Mouse (Mus musculus): ENCODE results near the gene Hdac9.

Hdac9 gene

GRCm38 (mm10) chr12:34916995-34917394, at the start of gene Hdac9:
Hdac9 (minus strand) TSS chr12:34917095.
- no peak for DNase-seq (ENCODE audit: low spot score)

- no peak for DNase-seq (ENCODE audit: low spot score)
These were observed 32.3 kb upstream of the Hdac9 start for GRCm38 (mm10) chr12:34949066-34949706.

DNA sequence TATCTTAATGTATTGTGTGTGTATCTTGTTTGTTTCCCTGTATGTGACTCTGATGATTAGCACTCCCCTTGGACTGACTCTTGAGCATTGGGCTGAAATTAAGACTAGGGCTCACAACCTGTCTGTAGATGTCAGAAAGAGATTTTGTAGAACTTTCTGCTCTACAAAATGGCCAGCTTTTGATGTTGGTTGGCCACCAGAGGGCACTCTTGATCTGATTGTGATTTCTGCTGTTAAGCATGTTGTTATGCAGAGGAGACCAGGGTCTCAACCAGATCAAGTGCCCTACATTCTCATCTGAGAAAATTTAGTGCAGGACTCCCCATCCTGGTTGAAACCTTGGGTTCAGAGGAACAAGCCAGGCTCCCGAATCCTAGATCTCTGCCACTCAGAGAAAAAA, 21.0 kb upstream of the Hdac9 start:
- no peak for DNase-seq (ENCODE audit: low spot score)

DNA sequence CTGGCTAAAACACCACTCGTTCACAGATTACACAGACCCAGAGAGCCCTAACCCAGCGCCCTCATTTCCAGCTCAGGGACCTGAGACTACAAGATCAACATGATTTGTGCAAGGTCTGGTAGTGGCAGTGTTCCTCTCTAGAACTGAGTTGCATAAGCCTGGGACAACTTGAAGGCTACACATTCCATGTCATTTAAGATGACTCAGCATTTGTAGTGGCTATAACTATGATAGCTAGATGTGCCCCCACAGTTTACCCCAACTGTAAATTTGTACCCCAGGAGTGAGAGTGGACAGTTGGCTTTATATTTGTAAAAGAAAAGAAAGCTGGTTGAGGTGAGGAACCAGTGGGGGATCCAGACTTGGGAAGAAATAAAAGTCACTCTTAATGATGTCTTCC, 8.9 kb downstream of the Hdac9 start:
- DNase-seq (ENCODE audit: low spot score), result no peak

DNA sequence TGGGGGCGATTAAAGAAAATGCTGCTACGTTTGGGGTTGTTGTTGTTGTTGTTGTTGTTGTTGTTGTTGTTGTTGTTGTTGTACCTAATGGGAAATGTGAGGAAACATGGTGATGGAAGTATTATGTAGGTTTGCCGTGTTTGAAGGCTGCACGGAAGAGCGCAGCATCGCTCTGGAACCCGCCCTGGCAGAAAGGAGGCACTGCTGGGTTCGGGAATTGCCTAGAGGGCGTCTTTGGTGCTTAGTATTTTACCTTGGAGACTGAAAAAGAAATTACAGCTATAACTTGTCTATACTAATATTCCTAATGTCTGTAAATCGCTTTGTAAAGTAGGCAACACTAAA, 9.4 kb downstream of the Hdac9 start:
- no peak for DNase-seq (ENCODE audit: low spot score)

GRCm38 (mm10) chr12:34906704-34907505, 10.0 kb downstream of the Hdac9 start:
- DNase-seq (ENCODE audit: low spot score), result no peak

DNA sequence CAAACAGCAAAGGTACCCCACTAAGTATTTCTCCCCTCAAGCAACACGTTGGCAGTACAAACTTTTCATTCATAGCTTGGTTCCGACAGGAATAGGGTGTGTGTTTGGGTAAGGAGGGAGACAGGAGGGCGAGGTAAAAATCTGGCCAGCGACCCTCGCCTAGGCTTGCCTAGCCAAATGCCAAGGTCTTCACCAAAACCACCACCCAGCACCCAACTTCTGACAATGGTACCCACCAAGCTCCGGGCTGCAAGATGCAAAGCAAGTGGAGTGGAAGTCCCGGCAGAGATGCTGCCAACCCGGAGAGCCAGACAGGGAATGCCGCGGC, 10.6 kb downstream of the Hdac9 start:
- DNase-seq (ENCODE audit: low spot score), result no peak

- DNase-seq (ENCODE audit: low spot score), result no peak
These were observed 16.7 kb downstream of the Hdac9 start for GRCm38 (mm10) chr12:34900241-34900640.

DNA sequence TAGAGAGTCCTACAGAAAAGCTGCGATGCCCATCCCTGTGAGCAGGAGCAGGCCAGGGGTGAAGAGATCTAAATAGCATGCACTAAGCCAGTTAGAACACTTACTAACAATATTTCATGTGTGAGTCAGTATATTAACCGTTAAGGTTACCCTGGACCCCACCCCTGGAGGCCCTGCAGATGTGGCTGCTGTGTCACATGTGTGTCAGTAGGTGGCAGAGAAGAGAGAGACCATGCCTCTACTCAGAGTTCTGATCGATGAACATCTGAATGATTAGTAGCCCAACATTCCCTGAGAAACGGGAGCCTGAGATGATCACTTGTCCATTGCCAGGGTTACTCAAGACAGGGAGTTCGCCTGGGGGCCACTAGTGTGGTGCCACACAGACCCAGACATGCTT, 22.0 kb downstream of the Hdac9 start:
- DNase-seq (ENCODE audit: low spot score), result no peak

GRCm38 (mm10) chr12:34888694-34889093, 28.2 kb downstream of the Hdac9 start:
- no peak for DNase-seq (ENCODE audit: low spot score)

DNA sequence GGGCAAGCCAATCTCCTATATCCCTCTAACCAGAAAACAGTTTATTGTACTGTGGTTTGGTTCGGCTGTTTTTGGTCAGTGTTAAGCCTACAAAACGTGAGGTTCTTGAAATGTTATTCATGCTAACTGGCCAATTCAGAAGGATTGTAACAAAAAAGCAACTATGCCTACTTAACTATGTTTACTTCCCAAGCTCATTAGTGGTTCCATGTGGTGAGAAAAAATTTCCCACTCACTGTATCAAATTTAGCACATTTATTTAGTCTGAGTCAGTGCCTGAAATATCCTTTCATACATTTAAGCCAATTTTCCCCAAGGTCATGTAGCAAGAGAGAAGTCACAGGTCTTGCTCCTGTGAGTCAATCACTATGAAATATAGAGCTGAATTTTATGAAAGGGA, 42.0 kb downstream of the Hdac9 start:
- no peak for DNase-seq (ENCODE audit: low spot score)

- no peak for DNase-seq (ENCODE audit: low spot score)
These were observed 45.9 kb downstream of the Hdac9 start for GRCm38 (mm10) chr12:34871028-34871427.

- DNase-seq (ENCODE audit: low spot score), result no peak
These were observed 75.7 kb downstream of the Hdac9 start for GRCm38 (mm10) chr12:34841196-34841595.

DNA sequence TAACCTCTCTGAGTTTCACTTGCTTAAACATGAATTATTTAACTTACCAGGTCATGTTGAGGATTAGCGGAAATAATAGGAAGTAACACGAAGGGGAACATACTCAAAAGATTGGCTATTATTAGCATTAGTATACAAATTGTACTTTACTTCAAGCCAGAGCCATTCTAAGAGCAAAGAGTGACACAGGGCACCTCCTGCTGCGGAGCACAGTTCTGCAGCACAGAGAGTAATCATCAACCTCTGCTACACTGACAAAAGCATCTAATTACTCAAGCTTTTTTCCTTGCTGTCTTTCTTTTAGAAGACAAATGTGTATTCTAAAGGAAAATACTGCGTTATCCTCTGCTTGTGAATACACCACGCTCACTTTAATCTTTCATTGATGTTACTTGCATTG, 79.6 kb downstream of the Hdac9 start:
- no peak for DNase-seq (ENCODE audit: low spot score)

DNA sequence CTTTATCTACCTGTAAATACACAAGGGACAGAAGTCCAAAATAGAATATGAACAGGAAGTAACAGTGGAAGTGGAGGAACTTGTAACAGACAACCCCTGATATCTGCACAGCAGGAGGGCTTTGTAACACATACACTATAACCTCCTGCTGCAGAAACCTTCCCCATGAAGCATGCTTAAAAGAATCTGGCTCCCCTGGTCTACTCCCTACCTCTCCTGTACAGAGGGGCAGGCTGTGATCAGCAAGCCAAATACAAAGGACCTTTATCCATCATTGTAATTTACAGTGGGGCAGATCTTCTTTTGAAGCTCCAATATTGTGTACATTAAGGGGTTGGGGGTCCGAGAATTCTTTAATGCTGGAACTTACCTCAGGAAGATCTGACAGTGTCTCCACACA, 80.0 kb downstream of the Hdac9 start:
- DNase-seq (ENCODE audit: low spot score), result no peak

DNA sequence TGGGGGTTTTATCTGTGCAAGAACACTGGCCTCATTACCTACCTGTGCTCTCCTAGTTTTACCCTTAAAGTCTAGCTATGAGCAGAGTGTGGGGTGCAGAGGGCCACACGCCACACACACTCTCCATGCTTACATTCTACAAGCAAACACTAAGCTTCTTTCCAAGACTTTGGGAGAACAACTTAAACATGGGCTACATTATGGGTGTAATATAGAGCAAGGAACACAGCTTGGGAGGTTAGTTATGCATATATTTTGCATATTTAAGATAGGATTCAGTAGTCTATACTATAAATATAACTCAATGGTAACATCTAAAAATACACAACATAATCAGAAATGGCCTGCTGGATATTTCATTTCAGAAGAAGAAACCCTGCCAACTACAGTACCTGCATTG, 80.8 kb downstream of the Hdac9 start:
- DNase-seq (ENCODE audit: low spot score), result no peak

GRCm38 (mm10) chr12:34835493-34835892, 81.4 kb downstream of the Hdac9 start:
- no peak for DNase-seq (ENCODE audit: low spot score)

- DNase-seq (ENCODE audit: low spot score), result no peak
These were observed 88.2 kb downstream of the Hdac9 start for GRCm38 (mm10) chr12:34828684-34829083.

- DNase-seq (ENCODE audit: low spot score), result no peak
These were observed 90.0 kb downstream of the Hdac9 start for GRCm38 (mm10) chr12:34826931-34827330.

DNA sequence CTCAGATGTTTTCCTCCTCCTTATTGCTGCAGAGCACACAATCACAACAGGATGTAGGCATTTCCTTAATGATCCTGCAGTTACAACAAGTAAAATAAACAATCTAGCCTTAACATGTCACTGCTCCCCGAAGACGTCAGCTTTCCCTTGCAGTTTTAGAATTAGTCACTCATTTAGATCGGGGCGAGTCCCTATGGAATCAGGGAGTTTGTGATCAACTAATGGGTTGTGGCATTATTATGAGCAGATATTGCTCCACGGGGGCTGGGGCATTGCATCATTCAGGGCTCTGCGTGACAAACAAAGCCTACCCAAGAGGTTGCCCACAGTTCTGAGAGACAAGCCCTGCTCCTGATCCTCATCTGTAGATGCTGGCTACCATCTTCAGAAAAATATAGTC, 96.7 kb downstream of the Hdac9 start:
- DNase-seq (ENCODE audit: low spot score), result no peak

DNA sequence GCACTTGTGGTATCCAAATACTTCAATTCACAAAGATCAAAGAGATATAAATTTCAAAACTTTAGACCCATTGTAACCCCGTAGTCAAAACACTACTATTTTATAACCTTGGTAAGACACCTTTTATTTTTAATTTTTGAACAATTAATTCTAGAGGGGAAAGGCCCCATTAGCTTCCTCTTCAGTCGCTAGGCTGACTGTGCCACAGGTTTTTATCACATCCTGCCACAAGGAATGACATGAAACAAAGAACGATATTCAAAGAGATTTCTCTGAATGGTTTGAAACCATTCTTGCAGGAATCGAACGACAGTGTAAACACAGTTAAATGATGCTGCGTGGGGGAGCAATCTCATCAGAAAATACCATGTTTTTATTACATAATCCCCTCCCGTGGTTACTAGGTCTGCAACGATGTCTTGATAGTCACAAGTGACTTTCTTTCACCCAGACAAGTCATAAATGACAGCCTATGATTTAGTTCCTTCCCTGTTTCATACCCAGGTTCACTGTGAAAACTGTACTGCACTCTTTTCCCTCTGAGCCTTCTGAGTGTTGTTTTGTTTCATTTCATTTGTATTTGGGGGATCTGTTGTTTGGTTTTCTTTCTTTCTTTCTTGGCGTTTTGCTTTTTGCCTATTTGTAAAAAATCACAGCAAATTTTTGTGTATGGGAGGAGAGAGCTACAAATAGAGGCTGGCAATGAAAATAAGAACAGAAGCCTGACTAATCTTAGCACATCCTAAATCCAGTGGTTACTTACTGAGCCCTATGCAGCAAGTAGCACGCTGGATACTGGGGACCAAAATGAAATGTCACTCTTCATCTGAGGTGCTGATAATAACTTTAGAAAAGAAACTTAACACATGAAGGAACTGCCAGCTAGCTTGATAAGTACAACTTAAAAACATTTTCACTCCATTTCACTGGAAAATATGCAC, 105.0 kb downstream of the Hdac9 start:
- DNase-seq (ENCODE audit: low spot score), result no peak

GRCm38 (mm10) chr12:34810221-34810620, 106.7 kb downstream of the Hdac9 start:
- DNase-seq (ENCODE audit: low spot score), result no peak

- no peak for DNase-seq (ENCODE audit: low spot score)
These were observed 108.7 kb downstream of the Hdac9 start for GRCm38 (mm10) chr12:34808180-34808579.

Measured in spleen, adult 12 weeks (tissue).